5 mouse cellular contexts compared by ENCODE assay signal in the genomic region with DNA sequence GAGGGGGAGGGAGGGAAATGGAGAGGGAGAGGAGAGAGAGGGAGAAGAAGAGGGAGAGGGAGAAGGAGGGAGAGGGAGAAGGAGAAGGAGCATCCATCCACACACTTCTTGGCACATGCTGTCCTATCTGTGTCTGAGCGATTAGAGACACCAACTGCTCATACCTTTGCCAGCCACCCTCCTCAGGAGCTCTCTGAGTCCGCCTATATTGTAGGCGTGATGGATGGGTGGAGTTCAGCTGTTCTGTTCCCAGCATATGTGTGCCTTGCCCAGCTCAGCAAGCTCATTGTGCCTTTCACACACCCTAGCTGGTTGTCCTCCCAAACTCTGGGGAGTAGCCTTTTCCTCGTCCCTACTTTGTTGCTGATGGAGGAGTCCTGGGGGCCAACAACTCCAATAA.
"Had no signal": no experiment of that assay in that cellular context is flagged by ENCODE, and none has a peak within 500 bp of the region (broad histone marks: within the 10 kb centered on the region; RNA-seq: fewer than 3 reads in every experiment).

No protein-coding gene starts in this region.

- DNase-seq: lung, postnatal 10 days; lung, postnatal 4 days; midbrain, embryonic 14.5 days; thymus, adult 18-20 months; thymus, postnatal 14 days had no signal
